Mouse (Mus musculus) kidney, adult 2 months (tissue): ENCODE results near the gene Tmem190. TPM values are rescaled to one million over a fixed set of nuclear protein-coding genes. Genes with fewer than 3 reads are reported as not detected.
"Not testable (repeated sequence)": the region's sequence is repeated elsewhere in the genome, so short reads cannot be mapped to it uniquely, and the experiment has no call there.

ENCODE experiments used
- DNase-seq: peaks from one replicate; pipeline ENCODE4 v3.0.0; 2021
- H3K27ac ChIP-seq: fragments of 200-500 bp; 2 replicates; pipeline ENCODE4 v1.5.1; 2012; ENCODE audit warnings: low read depth, low read length, control low read depth, inconsistent platforms; ENCODE audit not compliant: insufficient read depth
- H3K27me3 ChIP-seq: fragments of 200-500 bp; replicated peaks from 2 replicates; pipeline ENCODE4 v1.6.1; 2012; ENCODE audit warnings: mild to moderate bottlenecking, moderate library complexity, low read length, inconsistent platforms; ENCODE audit not compliant: control insufficient read depth, insufficient read depth
- H3K36me3 ChIP-seq: fragments of 200-500 bp; 2 replicates; pipeline ENCODE4 v1.6.1; 2012; ENCODE audit warnings: mild to moderate bottlenecking, moderate library complexity, low read length, inconsistent platforms; ENCODE audit not compliant: control insufficient read depth, insufficient read depth
- H3K4me1 ChIP-seq: fragments of 200-500 bp; 2 replicates; pipeline ENCODE4 v1.6.1; 2011; ENCODE audit warnings: low read length; ENCODE audit not compliant: control insufficient read depth, insufficient read depth
- H3K4me3 ChIP-seq: fragments of 200-500 bp; 2 replicates; pipeline ENCODE4 v1.5.1; 2011; ENCODE audit warnings: mild to moderate bottlenecking, low read depth, low read length, control low read depth; ENCODE audit not compliant: insufficient read depth
- CTCF ChIP-seq: fragments of 200-500 bp; conservative IDR thresholded peaks from 2 replicates; pipeline ENCODE4 v1.5.1; 2011; ENCODE audit warnings: low read depth, mild to moderate bottlenecking, control low read depth, low read length, moderate library complexity, mixed read lengths; ENCODE audit not compliant: insufficient read depth, insufficient read length
- POLR2A ChIP-seq: fragments of 200-500 bp; IDR thresholded peaks from one replicate; pipeline ENCODE4 v1.6.1; 2011; ENCODE audit warnings: low read depth, low read length, control low read depth
- WGBS: fragments of 180-500 bp; shearing (Covaris S2); methylation state at CpG from one replicate; pipeline ENCODE4 v1.1.7; 2018; 5-methylcytosine and 5-hydroxymethylcytosine counted together
- polyA plus RNA-seq: library from polyadenylated mRNA; depleted of rRNA; stranded (reverse); fragments of >200 nt; gene quantifications from 2 replicates; pipeline ENCODE4 v1.2.3, GENCODE M21; 2012

The Tmem190 gene
- polyA plus RNA-seq, 1 experiment, result 0.31 TPM

DNA sequence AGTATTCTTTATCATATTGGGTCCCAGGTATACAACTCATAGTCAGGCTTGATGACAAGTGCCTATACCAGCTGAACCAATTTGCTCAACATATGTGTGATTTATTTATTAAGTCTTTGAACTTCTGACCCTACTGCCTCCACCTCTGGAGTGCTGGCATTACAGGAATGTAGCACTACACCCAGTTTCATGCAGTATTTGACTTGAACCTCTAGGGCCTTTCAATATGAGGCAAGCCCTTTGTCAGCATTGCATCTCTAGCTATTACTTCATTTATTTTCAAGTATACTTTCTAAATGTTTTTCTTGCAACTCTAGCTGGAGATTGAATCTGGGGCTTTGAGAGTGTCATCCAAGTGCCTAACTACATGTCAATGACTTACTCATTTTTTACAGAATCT is 19.5 kb downstream of the Tmem190 start:
- no peak overlapping the region for H3K4me3 ChIP-seq
- no peak overlapping the region for H3K27ac ChIP-seq
- TF ChIP-seq CTCF, result no peak
- TF ChIP-seq POLR2A, result no peak
- H3K4me1 ChIP-seq, result no peaks in the 10 kb centered on the region
- no peak for DNase-seq
- peaks cover 4% of the 10 kb centered on the region for H3K36me3 ChIP-seq
- no peaks in the 10 kb centered on the region for H3K27me3 ChIP-seq

DNA sequence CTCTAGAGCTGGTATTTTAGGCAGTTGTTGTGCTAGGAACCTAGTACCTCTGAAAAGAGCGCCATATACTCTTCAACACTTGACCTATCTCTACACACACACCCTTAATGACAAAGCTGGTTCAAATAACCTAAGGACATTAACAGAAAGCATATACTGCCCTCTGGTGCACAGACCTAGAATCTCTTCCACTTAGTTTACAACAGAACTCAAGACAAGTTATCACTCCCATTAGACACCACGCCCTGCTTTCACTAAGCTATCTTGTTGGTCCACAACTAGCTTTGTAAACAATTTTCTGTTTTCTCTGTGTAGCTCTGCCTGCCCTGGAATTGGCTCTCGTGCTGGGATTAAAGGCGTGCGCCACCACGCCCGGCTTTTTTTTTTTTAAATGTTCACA is 24.0 kb downstream of the Tmem190 start:
- no peak overlapping the region for H3K4me3 ChIP-seq
- DNase-seq, result peak; percentile 61
- peaks cover 3% of the 10 kb centered on the region; the same call in 1 of the 2 replicates for H3K4me1 ChIP-seq
- H3K36me3 ChIP-seq, result peaks cover 4% of the 10 kb centered on the region
- H3K27me3 ChIP-seq, result no peaks in the 10 kb centered on the region
- 0 out of 2 replicates have a peak, but pooled peaks have one; percentile 11 for TF ChIP-seq CTCF
- no peak for TF ChIP-seq POLR2A
- H3K27ac ChIP-seq, result no peak overlapping the region
- 84% methylated on average over 7 of the region's 7 CpGs for WGBS

DNA sequence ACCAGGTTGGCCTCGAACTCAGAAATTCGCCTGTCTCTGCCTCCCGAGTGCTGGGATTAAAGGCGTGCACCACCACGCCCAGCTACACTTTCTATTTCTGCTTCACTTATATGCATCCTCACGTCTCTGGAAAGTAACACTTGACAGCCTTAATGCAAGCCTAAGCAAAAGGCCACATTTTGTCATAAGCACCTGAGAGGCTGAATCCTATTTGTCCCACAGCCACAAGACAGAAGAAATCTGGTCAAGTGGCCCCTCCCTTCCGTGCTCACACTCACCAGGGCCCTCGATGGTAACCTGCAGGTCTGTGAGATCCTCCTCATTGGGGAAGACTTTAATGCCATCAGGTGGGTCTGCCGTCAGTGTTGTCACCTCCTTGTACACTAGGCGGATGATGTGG is 28.4 kb downstream of the Tmem190 start:
- H3K27me3 ChIP-seq, DNase-seq, H3K27ac ChIP-seq, H3K36me3 ChIP-seq, H3K4me1 ChIP-seq: not testable (repeated sequence)
- H3K4me3 ChIP-seq, result peak overlapping the region; percentile 73
- 24% methylated on average over 10 of the region's 10 CpGs for WGBS

DNA sequence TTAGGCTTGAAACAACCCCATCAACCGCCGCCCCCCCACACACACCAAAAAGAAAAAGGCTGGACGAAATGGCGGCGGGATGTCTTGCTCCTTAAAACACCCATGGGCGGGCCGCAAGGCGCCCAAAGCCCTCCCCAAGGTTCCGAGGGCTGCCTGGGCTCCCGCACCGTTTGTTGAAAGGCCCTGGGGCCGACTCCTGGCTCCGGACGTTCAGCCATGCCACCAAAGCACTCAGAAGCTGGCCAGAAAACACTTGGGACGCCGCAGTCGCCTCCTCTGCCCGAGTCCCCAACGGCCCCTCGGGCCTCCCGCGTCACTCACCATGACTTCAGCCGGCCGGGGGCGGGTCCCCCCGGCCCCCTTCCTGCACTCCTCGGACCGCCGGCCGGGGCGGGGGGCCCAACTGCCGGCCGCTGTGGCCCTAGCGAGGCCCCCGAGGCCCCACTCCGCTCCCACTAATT is 29.1 kb downstream of the Tmem190 start:
- WGBS, result 1% methylated on average over 30 of the region's 36 CpGs
- TF ChIP-seq CTCF (no peak), POLR2A (no peak)
- DNase-seq, result no peak
- Histone ChIP-seq H3K27ac (peak overlapping the region; percentile 26; the same call in 1 of the 2 replicates), H3K27me3 (no peaks in the 10 kb centered on the region), H3K4me3 (peak overlapping the region; percentile 73), H3K4me1 (peaks cover 6% of the 10 kb centered on the region; the same call in 1 of the 2 replicates), H3K36me3 (peaks cover 4% of the 10 kb centered on the region)

DNA sequence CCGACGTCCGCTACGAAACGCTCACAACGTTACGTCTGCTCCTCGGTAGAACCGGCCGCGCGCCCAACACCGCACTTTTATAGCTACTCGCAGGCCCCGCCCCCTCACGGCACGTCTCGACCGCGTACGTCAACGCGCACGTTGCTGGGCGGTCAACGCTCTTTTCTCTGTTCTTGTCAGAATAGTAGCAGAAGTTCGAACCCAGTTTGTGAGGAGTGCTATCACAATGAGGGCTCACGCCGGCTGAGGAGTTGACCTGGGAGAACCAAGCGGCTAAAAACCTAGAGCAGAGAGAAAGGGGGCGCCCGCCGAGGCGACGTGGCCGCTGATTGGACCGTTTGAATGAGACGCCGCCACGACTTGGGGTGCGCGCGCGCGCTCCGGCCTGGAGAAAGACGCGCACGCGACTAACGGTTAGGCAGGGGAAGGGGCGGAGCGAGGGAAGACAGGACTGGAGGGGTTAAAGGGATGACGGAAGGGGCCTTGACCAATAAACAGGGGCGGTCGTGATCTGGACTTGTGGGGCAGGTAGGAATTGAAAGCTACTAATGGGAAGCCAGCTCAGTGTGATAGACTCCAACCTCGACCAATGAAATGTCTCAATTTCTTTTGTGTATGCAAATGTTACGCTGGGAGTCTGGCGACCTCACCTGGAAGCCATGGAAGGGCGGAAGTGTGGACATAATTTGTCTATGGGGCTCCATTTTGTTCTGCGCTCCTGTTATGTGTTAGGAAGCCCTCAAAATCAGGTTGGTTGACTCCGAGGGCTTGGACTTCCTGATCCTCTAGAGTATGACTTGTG is 29.8 kb downstream of the Tmem190 start, which contains the start of gene Ube2s:
Ube2s (minus strand) TSS at position 288 of the 802 bp plus-strand sequence.
- under 1% methylated on average over 62 of the region's 62 CpGs for WGBS
- H3K27ac ChIP-seq, result peak within 1 kb of the TSS; percentile 98
- TF ChIP-seq CTCF, result no peak
- peak; percentile 88 for TF ChIP-seq POLR2A
- no peaks in the 10 kb centered on the region for H3K27me3 ChIP-seq
- peak; percentile 100 for DNase-seq
- peaks cover 6% of the 10 kb centered on the region; the same call in 1 of the 2 replicates for H3K4me1 ChIP-seq
- no peaks in the 10 kb centered on the region; the same call in 1 of the 2 replicates for H3K36me3 ChIP-seq
- H3K4me3 ChIP-seq, result peak within 1 kb of the TSS; percentile 83

DNA sequence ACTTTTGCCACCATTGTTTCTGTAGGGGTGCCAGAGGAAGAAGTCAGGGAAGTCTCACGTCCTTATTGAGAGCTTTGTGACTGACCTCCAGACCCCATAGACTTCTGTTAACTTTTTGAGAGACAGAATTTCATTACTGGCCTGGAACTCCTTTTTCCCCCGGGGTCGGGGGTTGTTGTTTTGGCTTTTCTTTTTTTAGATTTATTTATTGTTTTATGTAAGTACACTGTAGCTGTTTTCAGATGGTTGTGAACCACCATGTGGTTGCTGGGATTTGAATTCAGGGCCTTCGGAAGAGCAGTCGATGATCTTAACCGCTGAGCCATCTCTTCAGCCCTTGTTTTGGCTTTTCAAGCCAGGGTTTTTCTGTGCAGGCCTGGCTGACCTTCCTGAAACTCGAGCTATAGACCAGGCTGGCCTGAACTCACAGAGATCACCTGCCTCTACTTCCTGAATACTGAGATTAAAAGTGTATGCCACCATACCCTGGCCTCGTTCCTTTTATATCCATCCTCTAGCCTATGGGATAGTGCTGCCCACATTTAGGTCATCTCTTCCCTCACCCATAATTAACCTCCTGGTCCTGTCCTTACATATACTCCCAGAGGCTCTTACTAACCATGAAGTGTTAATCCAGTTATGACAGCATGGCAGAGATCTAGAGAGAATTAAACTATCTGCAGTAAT is 30.5 kb downstream of the Tmem190 start:
- peak overlapping the region; percentile 98 for H3K27ac ChIP-seq
- WGBS, result 18% methylated on average over 8 of the region's 8 CpGs
- H3K36me3 ChIP-seq, result no peaks in the 10 kb centered on the region; the same call in 1 of the 2 replicates
- no peak for TF ChIP-seq POLR2A
- no peak for TF ChIP-seq CTCF
- DNase-seq, result no peak
- peak overlapping the region; percentile 83 for H3K4me3 ChIP-seq
- H3K4me1 ChIP-seq, result peaks cover 6% of the 10 kb centered on the region; the same call in 1 of the 2 replicates
- H3K27me3 ChIP-seq, result no peaks in the 10 kb centered on the region

DNA sequence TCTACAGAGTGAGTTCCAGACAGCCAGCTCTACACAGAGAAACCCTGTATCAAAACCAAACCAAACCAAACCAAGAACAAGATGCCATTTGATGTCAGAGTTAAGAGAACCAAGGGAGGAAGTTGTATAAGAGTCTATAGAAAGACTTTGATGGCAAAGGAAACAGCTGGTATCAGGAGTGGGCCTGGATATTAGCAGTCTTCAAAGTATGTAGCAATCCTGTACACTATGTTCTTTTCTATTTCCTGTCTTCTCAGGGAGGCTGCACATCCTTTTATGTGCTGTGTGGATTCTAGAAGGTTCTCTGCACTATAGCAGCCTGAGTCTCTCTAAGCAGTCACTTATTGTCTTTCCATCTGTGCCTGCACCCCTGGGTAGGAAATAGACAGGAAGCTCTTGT is 33.8 kb downstream of the Tmem190 start:
- Histone ChIP-seq H3K27ac (no peak overlapping the region), H3K36me3 (no peaks in the 10 kb centered on the region), H3K27me3 (no peaks in the 10 kb centered on the region), H3K4me3 (no peak overlapping the region), H3K4me1 (peaks cover 4% of the 10 kb centered on the region; the same call in 1 of the 2 replicates)
- TF ChIP-seq POLR2A, result no peak
- TF ChIP-seq CTCF, result no peak
- no peak for DNase-seq

DNA sequence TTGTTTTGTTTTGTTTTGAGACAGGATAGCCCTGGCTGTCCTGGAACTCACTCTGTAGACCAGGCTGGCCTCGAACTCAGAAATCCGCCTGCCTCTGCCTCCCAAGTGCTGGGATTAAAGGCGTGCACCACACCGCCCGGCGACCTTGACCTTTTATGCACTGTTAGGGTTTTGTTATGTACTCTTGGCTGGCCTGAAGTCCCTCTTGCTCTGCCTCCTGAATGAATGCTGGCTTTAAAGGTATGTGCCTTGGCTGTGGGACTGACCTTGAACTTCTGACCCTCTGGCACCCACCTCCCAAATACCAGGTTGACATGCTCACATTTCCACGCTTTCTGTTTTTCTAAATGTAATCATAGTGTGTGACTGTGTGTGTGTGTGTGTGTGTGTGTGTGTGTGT is 38.2 kb downstream of the Tmem190 start:
- not testable (repeated sequence) for DNase-seq, H3K4me3 ChIP-seq, H3K27ac ChIP-seq, H3K36me3 ChIP-seq, H3K4me1 ChIP-seq, H3K27me3 ChIP-seq
- 93% methylated on average over 7 of the region's 7 CpGs for WGBS
